Mouse (Mus musculus): ENCODE measurements at regions not wholly inside any gene's neighbourhood (a gene's known extent, or its start where the extent isn't known, plus 50 kb on each side); places are given as distances from the start of the nearest gene placed in this dataset.

DNA sequence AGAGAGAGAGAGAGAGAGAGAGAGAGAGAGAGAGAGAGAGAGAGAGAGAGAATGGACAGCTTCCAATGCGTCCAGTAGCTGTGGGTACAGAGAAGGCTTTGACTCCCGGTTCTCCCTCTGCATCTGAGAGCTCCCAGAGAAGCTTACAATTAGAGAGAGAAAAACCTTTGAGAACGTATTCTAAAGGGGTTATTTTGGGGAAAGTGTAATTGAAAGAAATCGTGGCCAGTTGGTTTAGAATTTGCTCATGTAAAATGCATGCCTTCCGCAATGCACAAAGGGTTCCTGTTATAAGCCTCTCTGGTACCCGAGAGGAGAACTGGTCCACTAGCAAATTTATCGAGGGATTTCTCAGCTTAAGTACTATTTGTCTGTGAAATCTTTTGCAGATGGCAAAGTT, 68.2 kb upstream of the Peli2 start:
- TF ChIP-seq POLR2A (IDR thresholded peaks at IDR 0.05; ENCODE audit: control insufficient read depth, low read depth, low read length) (no peak), CTCF (IDR thresholded peaks at IDR 0.05; ENCODE audit: control insufficient read depth, insufficient read depth, insufficient replicate concordance, low read depth, low read length) (no peak)
